Mouse (Mus musculus) spleen, postnatal 36 days (tissue): ENCODE measurements around the gene Rasal1.

Source experiments
- DNase-seq, 2 experiments: peaks; one replicate each; pipeline ENCODE4 v3.0.0; 2022; ENCODE audit warnings: low spot score in 2 of 2, mixed read lengths in 1 of 2

Rasal1 gene

GRCm38 (mm10) chr5:120621846-120622197 is 26.8 kb upstream of the Rasal1 start:
- no peak for DNase-seq

- peak; percentile 63 to 69 for DNase-seq
Observed at GRCm38 (mm10) chr5:120622198-120622851, 26.3 kb upstream of the Rasal1 start.

GRCm38 (mm10) chr5:120624427-120624826 is 24.2 kb upstream of the Rasal1 start:
- no peak for DNase-seq

DNA sequence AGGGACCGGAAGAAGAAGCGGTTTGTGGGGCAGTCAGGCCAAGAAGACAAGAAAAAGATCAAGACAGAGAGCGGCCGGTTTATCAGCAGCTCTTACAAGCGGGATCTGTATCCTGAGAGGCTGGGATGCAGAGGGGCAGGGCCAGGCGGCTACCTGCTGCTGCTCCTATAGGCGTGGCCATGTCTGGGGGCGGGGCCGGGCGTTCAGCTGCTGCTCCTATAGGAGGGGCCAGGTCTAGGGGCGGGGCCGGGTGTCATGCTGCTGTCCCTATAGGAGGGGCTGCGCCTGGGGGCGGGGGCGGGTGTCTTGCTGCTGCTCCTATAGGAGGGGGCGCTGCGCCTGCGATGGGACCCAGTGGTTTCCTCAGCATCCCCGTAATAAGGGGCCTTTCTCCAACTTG is 22.2 kb upstream of the Rasal1 start:
- DNase-seq = no peak

DNA sequence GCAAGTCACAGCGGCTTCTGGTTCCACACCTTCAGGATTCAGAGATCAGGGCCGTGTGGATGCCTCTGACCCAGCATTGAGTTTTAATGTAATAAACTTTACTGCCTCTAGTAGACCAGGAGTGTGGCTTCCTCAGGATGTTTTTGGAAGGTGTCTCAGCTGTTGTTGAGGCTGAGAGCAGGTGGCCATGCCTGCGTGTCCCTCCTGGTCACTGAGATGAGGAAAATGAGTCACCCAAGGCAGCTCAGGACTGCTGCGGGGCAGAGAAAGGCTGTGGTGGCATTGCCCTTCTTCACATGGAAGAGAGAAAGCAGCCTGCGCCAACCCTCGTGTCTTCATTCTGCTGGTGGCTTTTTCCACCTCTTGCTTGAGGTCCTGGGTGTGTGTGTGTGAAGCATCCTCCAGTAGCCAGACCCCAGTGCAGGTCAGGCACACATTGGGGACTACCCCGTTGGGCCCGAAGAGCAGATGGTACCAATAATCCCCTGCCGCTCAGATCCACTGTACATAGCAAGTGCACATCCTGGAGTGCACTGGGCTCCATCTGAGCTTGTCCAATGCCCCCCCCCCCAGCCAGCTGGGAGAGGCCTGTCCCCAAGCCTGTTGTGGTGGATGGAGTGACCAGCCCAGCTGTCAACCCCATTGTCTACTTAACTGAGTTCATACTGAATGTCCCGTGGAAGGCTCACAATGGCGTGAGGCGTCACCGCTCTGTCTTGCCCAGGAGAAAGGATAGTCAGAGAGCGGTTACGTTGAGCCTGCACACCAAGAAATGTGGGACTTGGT is 20.9 kb upstream of the Rasal1 start:
- DNase-seq = no peak

- no peak for DNase-seq
Observed at GRCm38 (mm10) chr5:120628624-120629023, 20.0 kb upstream of the Rasal1 start.

DNA sequence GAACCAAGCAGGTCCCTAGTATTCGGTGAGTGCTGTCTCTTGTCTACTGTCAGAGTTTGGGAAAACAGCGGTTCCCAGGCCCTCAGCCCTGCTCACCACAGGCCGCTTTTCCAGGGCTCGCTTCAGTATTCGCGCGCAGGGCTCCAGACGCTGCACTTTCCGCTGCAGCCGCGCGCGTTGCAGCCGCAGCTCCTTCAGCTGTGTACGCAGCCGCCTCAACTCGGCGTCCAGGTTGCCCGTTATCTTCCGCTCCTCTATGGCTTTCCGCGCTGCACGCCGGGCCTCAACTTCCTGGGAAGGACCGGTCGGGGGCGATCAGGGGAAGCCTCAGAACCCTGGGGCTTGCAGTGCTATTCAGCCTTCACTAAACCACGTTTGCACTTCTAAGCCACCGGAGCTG is 17.5 kb upstream of the Rasal1 start:
- DNase-seq = peak in 1 of 2 experiments; percentile 1

- no peak for DNase-seq
Observed at GRCm38 (mm10) chr5:120631892-120632291, 16.7 kb upstream of the Rasal1 start.

DNA sequence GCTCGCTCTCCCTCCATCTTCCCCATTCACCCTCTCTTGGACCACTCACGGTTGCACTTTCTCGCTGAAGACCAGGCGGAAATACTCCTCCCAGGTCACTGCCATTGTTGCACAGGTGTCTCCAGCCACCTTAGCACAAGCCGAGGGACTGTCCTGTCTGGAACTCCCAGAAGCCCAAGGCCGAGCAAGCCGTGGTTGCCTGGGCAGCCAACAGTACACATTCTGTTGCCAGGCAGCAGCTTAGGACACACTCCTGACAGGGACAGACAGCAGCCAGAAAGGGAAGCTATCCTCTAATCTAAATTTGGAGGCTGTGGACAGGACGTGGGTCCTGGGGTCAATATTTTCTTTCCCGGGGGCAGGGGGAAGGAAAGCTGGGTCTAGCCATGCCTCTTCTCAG is 14.5 kb upstream of the Rasal1 start, which contains the start of gene Cfap73:
Gene Cfap73, minus strand, starts transcription at position 105 of the 400 bp plus-strand sequence.
- DNase-seq = no peak

GRCm38 (mm10) chr5:120634860-120635259 is 13.8 kb upstream of the Rasal1 start:
- peak in 1 of 2 experiments; percentile 46 for DNase-seq

- DNase-seq = no peak
Observed at GRCm38 (mm10) chr5:120635633-120636032, 13.0 kb upstream of the Rasal1 start.

DNA sequence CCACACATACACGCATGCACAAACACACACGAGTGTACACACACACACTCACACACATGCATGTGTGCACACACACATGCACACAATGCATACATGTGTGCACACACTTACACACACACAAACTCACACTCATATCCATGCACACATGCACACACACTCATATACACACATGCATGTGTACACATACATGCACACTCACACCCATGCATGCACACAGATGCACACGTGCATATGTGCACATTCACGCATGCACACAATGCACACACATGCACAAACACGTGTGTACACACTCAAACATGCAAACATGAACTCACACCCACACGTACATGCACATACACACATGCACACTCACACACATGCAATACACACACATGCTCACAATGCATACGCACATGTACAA is 8.5 kb upstream of the Rasal1 start:
- no peak for DNase-seq

- DNase-seq = no peak
Observed at GRCm38 (mm10) chr5:120643365-120644085, 5.1 kb upstream of the Rasal1 start.

DNA sequence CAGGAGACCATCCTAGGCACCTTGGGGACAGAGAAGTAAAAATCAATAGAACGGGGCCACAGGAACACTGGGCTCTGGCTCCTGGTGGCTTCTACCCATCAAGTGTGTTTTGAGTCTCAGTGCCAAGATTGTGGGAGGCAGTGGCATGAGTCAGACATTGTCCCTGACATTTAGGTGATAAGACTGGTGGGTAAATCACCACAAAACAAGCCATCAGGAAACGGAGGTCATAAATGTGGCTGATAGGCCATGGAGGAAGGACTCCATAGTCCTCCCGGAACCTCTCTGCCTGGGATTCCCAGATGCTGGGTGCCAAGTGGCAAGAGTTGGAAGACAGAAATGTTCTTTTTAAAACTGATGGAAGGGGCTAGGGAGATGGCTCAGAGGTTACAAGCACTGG is 4.4 kb upstream of the Rasal1 start:
- DNase-seq = no peak

GRCm38 (mm10) chr5:120645851-120646250 is 2.8 kb upstream of the Rasal1 start:
- DNase-seq = no peak

DNA sequence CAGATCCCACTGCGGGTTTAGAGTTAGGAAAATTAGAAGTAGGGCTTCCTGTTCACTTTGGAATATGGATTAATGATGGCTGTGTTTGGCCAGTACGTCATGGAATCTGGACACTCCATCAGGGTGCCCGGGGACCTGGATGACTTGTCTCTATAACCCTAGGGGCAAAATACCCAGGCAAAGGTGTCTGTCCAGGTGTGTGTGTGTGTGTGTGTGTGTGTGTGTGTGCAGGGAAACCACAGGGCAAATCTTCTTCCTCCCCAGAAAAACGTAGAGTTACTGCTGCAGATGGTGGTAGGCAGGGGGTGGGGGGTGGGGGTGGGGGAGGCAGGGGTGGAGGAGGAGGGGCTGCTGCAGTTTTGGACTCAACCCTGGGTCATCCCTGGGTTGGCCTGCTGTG is 1.3 kb upstream of the Rasal1 start:
- DNase-seq = no peak

DNA sequence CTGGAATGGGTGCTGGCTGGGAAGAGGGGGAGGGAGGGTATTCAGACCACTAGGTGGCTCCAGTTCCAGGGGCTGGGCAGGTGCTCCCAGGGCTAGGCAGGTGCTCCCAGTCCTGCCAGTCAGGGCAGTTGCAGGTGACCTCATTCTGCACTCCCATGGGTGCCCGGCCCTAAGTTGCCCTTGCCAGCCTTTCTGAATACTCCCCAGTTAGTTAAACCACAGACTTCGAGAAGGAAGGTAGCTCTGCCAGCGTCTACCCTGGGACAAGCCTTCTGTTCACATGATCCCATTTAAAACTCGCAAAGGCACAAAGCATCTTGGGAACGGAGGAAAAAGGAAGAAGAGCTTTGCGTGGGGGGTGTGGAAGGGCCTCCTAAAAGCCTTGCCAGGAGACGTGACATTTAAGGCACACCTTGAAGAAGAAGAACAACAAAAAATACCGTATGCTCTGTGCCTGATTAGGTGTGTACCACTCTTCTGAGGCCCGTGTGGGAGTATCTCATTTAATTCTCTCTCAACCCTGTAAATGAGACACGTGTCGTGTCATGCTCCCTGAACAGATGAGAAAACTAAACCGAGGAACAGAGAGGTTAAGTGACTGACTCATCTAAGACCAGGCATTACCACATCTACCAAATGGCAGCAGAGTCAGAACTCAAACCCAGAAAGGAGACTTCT is 659 bp upstream of the Rasal1 start:
- peak in 1 of 2 experiments; percentile 34 for DNase-seq

DNA sequence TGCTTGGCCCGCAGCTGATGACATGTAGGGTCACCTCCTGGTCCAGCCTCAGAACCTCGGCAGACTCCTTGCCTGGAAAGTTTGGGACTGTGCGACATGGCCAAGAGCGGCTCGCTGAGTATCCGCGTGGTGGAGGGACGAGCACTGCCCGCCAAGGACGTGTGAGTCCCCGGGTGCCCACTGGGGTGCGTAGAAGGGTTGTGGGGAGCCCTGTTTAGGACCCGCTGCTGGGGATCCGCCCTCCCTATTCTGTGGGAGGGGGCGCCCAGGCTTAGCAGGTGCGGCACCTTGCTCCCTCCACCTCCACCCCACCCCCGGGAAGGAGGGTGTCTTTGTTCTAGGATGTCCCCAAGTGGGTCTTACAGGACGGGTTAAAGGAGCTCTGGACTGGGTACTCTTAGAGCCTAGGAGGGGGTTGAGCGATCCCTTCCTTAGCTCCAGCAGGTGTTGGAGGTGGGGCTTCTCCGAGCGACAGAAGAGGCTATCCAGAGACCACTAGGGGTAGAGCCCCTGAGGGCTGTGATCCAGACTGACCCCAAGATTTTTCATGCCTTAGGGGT is 842 bp downstream of the Rasal1 start:
- peak; percentile 35 to 46 for DNase-seq

DNA sequence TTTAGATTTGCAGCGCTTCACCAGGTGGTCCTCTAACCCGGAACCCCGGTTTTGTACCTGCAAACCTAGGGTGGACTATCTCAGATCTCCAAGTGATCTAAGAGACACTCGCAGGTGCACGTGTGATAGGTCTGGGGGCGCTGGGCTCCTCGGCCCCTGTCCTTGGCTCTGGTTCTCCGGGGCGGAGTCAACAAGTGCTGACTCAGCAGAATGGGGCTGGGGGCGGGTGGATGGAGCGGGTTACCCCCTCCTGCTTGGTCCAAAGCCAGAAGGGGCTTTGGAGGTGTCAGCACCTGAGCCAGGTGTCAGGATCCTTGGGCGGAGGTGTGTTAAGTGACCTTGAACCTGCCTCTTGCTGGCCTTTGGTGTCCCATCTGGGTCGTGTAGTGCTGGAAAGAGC is 1.3 kb downstream of the Rasal1 start:
- DNase-seq = no peak

GRCm38 (mm10) chr5:120651230-120651629 is 2.6 kb downstream of the Rasal1 start:
- DNase-seq = no peak

GRCm38 (mm10) chr5:120652915-120653701 is 4.5 kb downstream of the Rasal1 start:
- DNase-seq = peak; percentile 57 to 62
